Mouse (Mus musculus) retina, postnatal 1 day (tissue): ENCODE measurements around the gene Elf2.

Source experiments
- DNase-seq: peaks from one replicate; pipeline ENCODE4 v3.0.0-alpha.2; 2012

Gene Elf2

DNA sequence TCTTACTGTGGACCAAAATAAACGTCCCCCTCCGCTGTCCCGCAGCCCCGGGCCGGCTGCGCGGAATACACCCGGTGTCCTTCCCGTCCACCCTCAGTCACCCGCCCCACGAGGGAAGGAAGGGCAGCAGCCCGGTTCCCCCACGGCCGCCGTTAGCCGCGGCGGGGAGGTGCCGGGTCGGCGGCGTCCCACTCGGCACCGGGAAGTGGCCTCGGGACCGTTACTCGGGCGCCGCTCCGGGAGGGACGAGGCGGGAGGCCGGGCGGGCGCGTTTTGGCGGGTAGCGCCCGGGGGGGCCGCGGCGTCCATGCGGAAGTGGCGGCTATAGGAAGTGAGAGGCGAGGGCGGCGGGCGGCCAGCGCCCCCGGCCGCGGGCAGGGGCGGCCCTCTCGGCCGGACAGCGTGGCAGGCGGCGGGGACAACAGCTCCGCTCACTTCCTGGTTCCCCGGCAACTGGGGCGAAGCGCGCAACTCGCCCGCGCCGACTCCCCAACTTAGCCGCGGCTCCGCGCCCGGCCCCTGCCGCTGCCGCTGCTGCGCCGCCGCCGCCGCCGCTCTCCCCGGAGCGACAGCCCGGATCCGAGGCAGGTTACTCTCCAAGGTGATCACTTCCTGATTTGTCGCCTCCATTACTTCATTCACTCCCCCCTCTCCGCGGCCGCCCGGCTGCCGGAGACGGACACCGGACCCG is 63.9 kb downstream of the Elf2 start:
- DNase-seq: no peak

DNA sequence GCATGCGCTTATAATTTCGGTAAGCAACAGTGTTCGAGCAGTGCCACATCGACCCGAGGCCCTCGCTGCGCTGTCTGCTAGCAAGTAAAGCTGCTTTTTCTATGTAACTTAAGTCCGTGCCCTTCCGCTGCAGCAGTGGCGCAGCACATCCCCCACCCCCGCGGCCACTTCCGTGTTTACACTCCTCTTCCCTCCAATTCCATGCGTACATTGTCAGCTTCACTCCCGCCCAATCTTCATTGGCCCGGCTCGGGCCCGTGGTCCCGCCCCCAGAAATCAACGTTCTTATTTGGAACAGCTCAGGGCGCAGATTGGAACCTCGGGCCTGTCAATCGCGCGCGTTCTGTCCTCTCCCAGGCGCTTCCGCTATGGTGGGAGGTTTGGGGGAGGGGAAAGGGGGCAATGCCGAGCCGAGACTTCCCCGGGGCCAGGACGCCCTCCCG is 64.5 kb downstream of the Elf2 start:
- DNase-seq: peak; percentile 99

- no peak for DNase-seq
Measured at GRCm38 (mm10) chr3:51270069-51270817, 70.2 kb downstream of the Elf2 start.

DNA sequence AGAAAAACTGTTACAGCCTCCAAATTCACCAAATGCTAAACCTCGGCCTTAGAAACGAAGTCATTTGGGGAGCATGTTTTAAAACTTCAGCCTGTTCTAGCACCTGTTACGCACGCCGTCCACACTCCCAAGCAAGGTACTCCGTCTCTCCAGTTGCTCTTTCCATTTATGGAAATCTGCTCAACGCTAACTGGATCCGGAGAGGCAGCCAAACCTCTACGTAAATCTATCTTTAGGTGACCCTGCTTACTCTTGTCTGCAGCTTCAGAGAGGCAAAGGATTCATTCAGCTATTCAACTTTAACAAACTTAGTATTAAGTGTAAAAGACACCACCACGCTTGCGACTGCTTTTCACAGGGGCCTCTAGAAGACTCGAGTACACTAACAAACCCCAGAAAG is 72.0 kb downstream of the Elf2 start:
- no peak for DNase-seq

DNA sequence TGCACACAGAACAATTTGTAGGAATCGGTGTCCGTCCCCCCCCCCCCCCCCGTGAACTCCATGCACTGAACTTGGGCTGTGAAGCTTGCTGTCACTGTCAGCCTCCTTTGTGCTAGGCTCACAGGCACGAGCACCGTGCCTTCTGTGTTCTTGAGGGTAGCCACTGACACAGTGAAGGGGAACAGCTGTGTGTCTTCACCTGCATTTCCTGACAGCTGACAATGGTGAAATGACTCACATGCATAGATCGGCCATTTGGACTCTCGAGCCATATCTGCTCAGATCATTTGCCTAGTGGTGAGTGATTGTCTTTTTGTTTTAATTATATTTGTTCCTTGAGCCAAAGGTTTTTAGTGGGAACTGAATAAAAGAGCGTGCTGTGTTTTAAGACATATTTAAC is 77.5 kb downstream of the Elf2 start:
- no peak for DNase-seq

- no peak for DNase-seq
Measured at GRCm38 (mm10) chr3:51258070-51258469, 82.4 kb downstream of the Elf2 start.

- DNase-seq: no peak
Measured at GRCm38 (mm10) chr3:51256450-51256849, 84.0 kb downstream of the Elf2 start.

DNA sequence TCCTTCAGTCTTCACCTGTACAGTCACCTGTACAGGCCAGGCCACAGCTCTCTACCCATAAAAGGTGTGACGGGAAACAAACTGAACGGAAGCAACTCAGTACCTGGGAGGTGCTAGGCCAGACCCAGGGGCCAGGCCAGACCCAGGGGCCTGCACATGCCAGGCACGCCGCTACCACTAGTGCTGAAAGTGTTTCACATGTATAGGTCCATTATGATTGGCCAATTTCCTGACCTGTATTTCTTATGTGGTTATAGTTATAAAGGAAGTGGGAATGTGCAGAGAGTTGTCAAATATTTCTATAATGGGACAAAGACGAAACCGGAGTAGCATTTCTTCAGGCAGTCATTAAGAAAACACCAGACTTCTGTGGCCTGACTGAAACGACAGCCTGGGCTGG is 85.7 kb downstream of the Elf2 start:
- no peak for DNase-seq

DNA sequence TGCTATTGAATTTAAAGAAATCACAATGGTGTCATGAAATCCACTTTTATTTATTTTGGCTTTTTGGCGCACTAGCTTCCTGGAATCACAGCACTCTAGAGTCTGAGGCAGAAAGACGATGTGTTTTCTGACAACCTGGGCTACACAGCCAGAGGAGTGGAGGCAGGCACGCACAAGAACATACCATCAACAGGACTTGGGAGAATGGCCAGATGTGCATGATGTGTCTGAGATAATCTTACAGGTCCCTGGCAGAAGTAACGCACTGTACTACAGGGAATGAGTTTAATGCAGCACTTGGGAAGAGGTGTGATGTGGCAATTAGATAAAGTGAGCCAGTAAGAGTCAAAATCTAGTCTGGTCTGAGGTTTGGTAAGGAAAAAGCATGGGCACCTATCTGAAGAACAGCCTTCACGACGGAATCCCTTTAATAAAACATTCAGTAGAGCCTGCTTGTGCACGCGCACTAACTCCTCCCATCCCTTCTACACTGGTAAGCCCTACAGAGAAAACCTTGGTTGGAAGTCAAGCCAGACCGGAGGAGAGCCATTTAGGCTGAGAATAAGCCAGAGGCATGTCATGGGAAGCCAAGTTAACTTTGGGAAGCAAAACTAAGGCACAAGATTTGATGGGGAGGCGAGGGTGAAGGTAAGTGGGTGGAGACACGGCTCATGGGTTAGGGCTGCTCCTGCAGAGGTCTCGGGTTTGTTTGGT is 87.6 kb downstream of the Elf2 start:
- DNase-seq: no peak

- DNase-seq: no peak
Measured at GRCm38 (mm10) chr3:51252223-51252622, 88.2 kb downstream of the Elf2 start.

DNA sequence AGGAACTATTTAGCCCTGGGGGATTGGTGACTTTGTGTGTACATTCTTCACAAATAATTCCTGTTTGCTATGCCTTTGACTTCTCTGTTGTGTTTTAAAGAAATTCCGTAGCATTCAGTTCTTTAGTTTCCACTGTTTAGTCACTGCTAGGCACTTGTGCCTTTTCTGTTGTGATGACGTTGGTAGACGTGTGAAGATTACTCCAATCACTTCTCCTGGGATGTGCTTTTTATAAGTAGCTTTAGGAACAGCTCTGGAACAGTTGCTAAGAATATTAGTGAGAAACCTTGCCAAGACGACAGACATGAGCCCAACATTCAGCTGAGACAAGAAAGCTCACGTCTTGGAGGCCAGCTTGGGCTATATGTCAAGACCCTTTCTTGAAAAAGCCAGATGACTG is 89.4 kb downstream of the Elf2 start:
- no peak for DNase-seq

- no peak for DNase-seq
Measured at GRCm38 (mm10) chr3:51249866-51250265, 90.6 kb downstream of the Elf2 start.

- DNase-seq: no peak
Measured at GRCm38 (mm10) chr3:51249460-51249859, 91.0 kb downstream of the Elf2 start.

GRCm38 (mm10) chr3:51248600-51248999 is 91.9 kb downstream of the Elf2 start:
- DNase-seq: no peak

GRCm38 (mm10) chr3:51247704-51248103 is 92.8 kb downstream of the Elf2 start:
- DNase-seq: no peak

- DNase-seq: no peak
Measured at GRCm38 (mm10) chr3:51239541-51239940, 100.9 kb downstream of the Elf2 start.

DNA sequence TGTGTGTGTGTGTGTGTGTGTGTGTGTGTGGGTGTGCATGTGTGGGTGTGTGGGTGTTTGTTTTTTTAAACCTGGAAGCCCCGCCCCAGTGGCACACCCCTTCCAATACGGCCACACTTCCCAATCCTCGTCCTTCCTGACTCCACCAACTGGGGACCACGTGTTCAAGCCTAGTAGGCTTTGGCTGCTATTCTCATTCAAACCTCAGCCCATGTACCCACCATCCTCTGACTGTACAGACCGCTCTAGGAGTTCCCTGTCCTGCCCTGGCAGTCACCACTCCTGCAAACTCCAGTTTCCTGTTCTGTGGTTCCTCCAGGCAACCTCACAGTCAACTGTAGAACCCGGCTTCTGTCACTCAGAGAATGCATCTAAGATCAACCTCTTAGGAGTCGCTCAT is 101.9 kb downstream of the Elf2 start:
- DNase-seq: no peak

DNA sequence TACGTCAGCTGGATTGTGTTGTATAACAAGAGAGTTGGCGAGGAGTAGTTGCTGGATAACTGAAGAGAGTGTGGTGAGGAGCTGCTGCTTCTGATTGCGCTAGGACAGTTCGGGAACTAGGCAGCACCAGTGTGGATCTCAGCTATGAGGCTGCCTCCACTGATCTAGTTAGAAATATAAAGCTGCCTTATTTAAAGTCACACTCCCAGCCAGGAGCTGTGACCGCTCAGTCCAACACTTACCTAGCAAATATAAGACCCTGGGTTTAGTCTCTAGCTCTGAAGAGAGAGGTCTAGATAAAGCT is 105.8 kb downstream of the Elf2 start:
- DNase-seq: no peak

DNA sequence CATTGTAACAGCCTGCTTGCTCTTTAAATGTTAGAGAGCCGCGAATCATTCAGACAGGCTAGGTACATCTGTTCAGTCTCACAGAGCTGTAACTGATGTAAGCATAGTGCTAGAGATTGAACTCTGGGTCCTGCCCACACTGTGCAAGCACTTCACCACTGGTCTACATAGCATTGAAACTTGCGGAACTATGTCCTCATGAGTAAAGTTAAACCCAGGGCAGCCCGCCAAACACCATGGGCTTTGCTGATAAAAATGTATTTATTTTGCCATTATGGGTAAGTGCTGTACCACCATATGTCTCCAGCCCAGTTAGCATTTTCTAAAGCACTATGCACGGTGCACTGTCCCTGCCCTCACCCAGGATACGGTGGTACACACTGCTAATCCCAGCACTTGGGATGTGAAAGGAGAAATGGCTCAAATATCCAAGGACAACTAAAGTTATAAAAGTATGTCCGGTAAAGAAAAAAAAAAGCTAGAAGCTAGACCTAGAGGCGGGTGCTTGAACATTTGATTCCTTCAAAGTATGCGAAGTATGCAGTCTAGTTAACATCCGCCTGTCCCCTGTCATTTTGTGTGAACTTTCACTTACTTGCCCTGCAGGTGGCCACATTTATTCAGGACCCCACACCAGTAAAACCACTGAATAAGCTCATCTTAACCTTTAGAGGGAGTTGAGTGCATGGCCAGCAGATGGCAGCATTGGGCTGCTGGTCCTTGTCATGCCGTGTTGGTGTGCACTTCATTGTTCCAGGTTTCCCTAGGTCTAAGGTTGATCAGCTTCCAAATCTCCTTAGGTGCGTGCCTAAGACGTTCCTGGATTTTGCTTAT is 106.3 kb downstream of the Elf2 start:
- peak; percentile 92 for DNase-seq

DNA sequence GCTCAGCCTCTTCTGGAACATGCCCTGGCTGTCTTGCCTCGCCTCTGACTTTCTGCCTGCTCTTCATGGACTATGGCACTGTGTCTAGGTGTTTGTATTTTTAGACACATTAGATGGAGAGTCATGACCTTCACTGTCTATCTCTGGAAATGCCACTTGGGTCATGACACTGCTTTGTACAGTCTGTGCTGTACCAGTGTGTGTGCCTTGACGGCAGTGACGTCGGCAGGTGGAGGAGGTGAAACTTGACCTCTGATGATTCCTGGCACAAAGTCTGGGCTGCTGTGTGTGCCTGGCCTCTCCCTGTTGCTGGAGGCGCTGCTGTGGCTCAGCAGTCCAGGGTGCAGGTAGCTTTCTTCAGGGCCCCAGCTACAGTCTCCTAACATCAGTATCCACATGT is 107.0 kb downstream of the Elf2 start:
- DNase-seq: no peak

DNA sequence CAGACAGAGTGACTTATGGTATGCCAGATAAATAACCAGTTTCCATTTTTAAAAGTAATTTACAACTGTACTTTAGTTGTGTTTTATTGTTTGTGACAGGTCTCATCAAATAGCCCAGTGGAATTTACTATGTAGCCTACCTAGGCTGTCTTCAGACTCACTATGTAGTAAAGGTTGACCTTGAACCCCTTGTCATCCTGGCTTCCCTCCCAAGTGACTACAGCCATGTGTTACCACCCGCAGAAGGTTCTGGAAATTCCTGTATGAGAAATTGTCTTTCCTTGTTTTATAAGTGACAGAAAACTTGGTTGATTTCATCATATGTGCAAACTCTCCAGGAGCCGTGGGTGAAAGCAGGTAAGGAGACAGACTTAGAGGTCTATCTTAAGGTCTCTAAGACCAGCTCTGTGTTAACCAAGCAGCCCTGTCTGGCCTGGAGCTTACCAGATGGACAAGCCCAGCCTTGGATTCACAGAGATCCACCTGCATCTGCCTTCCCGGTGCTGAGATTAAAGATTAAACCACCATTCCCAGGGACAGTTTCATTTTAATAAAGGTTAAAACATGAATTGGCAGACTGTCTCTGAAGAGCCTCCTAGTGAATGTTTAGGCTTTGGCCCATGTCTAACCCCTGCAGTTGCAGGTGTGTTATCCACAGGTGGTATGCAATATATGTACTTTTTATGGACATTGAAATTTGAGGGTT is 108.1 kb downstream of the Elf2 start:
- DNase-seq: no peak

- DNase-seq: no peak
Measured at GRCm38 (mm10) chr3:51231499-51231898, 109.0 kb downstream of the Elf2 start.

- no peak for DNase-seq
Measured at GRCm38 (mm10) chr3:51230886-51231285, 109.6 kb downstream of the Elf2 start.
